Mouse (Mus musculus) kidney, adult 9 months (tissue): ENCODE results near the gene Padi1.

ENCODE experiments used
- DNase-seq: peaks from one replicate; pipeline ENCODE4 v3.0.0; 2022

Padi1 gene

GRCm38 (mm10) chr4:140815496-140815895 is 30.1 kb downstream of the Padi1 start:
- DNase-seq, result no peak

GRCm38 (mm10) chr4:140814241-140815225 is 31.0 kb downstream of the Padi1 start:
- DNase-seq, result peak; percentile 44

DNA sequence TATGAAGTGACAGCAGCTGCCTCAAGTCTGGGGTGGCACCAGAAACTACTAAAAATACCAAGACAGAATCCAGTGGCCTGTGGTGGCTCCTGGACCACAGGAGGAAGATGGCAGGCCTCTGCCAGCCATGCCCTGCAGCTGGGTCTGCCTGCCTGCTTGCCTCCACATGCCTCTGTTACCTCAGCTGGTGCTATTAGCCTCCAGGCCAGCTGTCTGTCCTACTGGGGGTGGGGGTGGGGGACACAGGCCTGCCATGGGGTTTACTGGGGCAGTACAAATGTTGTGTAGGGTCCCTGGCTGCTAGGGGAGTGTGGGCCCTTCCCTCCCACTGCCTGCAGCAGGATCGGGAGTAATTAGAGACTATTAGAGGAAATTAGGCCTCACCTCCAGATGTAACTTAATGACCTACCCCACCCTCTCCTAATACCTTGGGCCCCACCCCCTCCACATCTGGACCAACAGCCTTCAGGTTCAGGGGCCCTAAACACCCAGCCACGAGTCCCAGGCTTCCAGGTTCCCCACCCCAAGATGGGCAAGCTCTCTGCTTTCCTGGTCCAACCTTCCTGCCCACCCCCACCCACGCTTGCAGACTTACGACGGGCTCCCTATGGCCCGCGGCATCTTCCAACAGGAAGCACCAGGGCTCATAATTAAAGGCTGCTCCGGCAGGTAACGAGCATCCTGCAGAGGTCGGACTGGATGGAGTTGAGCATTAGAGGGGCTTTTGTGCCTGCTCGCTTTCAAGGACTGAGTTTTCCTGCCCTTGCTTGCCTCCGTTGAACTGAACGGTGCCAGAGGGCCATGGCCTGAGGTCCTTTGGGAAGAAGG is 32.0 kb downstream of the Padi1 start:
- DNase-seq, result no peak

DNA sequence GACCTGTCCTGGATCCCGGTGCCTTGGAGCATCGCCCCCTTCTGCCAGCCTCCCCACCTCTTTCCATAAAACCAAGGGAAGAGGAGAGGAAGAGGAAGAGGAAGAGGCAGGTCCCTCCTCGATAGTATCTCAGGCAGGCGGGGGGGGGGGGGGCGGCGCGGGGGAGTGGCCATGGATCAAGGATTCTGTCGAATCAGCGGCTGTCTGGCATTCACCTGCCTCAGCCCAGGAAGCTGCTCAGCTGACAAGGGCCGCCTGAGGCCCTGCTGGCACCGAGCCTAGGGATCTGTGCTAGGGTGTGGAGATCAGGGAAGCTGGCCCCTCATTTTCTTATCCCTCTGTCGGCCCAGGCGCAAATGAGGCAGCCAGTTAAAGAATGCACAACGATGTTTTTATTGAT is 33.0 kb downstream of the Padi1 start:
- DNase-seq, result peak; percentile 26

GRCm38 (mm10) chr4:140812191-140812590 is 33.4 kb downstream of the Padi1 start:
- DNase-seq, result no peak

GRCm38 (mm10) chr4:140810458-140811260 is 34.9 kb downstream of the Padi1 start, which contains the start of gene Padi3:
Padi3 (minus strand) TSS chr4:140810648.
- no peak for DNase-seq

GRCm38 (mm10) chr4:140809118-140809517 is 36.5 kb downstream of the Padi1 start:
- no peak for DNase-seq

- no peak for DNase-seq
Observed at GRCm38 (mm10) chr4:140804601-140805000, 41.0 kb downstream of the Padi1 start.

GRCm38 (mm10) chr4:140801364-140801763 is 44.2 kb downstream of the Padi1 start:
- DNase-seq, result no peak

GRCm38 (mm10) chr4:140796786-140797185 is 48.8 kb downstream of the Padi1 start:
- no peak for DNase-seq

GRCm38 (mm10) chr4:140794678-140795077 is 50.9 kb downstream of the Padi1 start:
- no peak for DNase-seq

DNA sequence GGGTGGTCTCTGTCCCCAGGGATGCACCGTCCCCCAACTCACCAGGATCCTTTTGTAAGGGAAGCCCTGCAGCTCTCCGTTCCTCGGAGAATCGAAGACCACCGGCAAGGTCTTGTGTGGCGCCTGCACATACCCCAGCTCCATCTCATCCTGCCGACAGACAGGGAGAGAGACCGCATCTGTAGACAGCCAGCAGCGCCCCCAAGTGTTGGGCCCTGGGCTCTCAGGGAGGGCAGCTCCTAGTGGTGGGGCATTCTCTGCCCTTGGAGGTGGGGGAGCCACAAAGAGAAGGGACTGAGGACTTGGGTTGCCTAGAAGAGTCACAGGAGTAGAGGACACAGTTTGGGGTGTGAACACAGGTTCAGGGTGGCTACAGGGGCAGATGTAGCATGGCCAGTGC is 51.8 kb downstream of the Padi1 start:
- no peak for DNase-seq

DNA sequence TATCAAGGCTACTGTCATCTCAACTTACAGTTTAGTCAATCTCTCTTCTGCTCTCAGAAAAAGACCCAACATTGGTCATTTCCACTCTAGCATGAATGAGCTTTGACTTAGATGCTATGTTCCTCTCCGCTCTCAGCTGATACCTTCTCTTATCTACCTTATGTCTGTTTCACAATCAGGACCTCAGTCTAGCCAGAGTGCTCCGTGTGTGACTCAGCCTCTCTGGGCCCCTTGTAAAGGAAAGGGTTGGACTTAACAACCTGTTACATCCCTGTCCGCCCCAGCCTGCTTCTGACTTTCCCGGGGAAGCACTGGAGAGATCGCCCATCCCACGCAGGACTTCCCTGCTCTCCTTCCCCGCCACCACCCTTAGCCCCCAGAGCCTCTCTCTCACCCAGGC is 53.0 kb downstream of the Padi1 start:
- no peak for DNase-seq

- no peak for DNase-seq
Observed at GRCm38 (mm10) chr4:140791071-140791470, 54.5 kb downstream of the Padi1 start.

DNA sequence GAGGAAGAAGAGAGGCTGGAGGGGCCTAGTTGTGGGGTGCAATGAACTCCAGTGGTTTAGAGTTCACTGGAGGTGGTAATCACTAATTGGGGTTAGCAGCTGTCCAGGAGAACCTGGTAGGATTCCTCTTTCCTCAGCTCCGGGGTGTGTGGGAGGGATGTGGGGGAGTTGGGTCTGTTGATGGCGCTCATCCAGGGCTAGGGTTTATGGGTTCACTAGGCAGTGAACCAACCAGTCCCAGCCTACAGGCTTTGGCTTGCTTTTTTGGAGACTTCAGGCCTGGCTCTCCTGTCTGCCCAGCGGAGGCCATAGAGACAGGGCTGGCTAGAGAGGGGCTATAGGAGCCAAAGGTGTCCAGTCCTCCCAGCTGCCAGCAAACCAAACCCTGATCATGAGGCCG is 55.6 kb downstream of the Padi1 start:
- no peak for DNase-seq

- peak; percentile 79 for DNase-seq
Observed at GRCm38 (mm10) chr4:140788983-140789382, 56.6 kb downstream of the Padi1 start.

DNA sequence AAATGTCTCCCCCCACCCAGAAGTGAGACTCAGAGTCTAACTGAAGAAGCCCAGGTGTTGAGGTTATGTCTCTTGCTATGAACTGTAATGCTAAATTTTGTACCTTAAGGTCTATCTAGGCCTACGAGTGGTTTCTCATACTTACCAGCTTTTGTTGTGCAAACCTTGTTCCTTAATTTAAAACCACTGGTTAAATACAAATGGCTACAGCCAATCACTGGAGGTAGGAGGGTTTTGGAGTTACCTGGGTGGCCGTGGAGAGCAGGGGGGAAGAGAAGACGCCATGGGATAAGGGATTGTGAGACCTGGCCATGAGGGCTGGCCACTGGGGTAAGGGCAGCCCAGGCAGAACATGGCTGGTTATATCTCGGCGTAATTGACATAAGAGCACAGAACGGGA is 57.3 kb downstream of the Padi1 start:
- DNase-seq, result no peak

DNA sequence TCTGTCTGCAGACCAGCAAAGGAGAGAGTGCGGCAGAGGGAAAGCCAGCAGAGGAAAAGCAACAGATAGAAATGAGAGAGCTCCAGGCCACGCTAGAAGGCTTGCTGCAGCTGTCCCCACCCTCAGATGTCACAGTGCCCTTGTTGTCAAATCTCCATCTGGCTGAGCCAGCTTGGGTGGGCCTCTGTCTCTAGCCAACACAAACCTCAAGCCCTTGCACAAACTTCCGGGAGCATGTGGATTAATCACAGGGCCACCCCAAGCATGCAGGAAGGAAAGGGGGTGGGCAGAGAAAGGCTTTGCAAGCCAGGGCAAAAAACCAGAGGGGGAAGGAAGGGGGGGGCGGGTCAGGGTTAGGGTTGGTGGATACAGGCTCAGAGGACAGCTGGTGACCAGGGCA is 58.2 kb downstream of the Padi1 start:
- peak; percentile 32 for DNase-seq

DNA sequence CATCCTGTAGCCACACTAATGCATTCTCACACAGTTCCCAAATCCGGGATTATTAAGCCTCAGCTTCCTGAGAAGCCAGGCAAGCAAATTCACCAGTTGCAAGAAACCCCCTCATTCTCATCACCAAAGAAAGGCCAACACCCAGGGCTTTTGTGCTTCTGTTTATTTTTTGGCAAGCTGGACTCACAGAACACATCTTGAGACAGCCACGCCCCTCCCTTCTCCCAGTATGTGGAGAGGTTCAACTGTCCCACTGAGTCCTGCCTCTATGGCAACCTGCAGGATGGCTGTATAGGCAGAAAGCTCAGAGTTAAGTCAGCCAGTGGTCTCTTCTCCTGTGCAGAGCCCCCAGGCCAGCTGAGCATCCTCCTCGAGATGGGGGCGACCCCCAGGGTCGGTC is 60.4 kb downstream of the Padi1 start:
- no peak for DNase-seq

DNA sequence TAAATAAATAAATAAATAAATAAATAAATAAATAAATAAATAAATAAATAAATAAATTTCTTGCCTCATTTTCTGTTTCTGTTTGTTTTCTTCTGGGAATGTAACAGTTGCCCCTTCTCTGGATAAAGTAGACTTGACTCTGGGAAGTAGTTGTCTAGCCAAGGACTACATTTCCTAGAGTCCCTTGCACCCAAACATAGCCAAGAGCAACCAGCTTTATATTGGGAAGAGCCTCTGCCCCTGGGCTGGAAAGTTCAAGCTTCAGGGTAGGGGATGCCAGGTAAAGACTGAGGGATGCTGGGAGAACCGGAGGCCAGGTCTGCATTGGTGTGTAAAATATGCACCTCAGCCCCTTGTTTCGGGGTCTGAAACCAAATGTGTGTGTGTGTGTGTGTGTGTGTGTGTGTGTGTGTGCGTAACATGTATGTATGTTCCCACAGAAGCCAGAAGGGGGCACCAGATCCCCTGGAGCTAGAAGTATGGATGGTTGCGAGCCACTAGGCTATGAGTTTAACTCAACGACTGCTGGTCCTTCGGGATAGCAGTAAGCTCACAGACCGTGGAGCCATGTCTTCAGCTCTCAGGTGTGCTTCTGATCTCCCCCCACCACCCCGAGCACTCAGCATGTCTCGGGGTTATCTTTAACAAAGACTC is 61.2 kb downstream of the Padi1 start:
- no peak for DNase-seq

GRCm38 (mm10) chr4:140782821-140783220 is 62.8 kb downstream of the Padi1 start:
- DNase-seq, result no peak

DNA sequence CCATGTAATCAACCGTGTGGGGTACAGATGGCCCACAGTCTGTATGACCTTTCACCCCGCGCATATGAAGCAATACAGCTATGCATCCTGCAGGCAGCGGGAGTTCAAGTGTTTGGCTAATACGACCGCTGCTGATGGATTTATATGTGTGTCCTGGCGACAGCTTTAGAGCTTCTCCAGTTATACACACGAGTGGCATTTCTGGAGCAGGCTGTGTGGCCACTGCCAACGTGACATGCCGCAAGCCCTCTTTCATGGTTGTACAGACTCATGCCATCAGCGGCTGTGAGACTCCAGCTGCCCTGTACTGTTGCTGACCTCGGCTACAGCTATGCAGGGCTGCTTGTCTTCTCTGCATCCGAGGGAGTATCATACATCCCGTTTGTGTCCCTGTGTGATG is 65.1 kb downstream of the Padi1 start:
- DNase-seq, result no peak
